Mouse (Mus musculus): ENCODE measurements at regions not wholly inside any gene's neighbourhood (a gene's known extent, or its start where the extent isn't known, plus 50 kb on each side); places are given as distances from the start of the nearest gene placed in this dataset.

DNA sequence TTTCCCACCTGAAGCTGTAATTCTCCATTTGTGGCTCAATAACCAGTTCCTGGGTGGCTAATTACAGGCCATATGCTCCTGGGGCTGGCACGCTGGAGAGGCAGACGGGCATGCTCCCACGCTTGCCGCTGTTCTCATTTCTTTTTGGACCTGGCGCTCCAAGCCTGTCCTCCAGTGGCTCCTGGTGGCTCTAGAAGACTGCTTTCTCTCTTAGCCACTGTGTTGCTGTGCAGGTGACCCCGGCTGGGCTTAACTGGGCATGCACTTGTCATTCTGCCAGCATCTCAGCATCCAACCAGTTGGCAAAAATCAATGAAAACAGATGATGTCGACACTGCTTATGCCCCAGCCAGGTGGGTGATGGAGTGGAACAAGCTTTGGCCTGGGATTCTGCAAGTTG is 1944.6 kb upstream of the Lrrc6 start:
- no peak for TF ChIP-seq REST (IDR thresholded peaks at IDR 0.05; ENCODE audit: insufficient read depth, insufficient read length)
- no peak for TF ChIP-seq MYOG (IDR thresholded peaks at IDR 0.05; ENCODE audit: control insufficient read depth in 1 of 3, insufficient read depth in 1 of 3, insufficient read length in 2 of 3, low read depth in 2 of 3)
- TF ChIP-seq TCF3 (IDR thresholded peaks at IDR 0.05; ENCODE audit: insufficient read length, low read depth): no peak
- TF ChIP-seq USF1 (IDR thresholded peaks at IDR 0.05; ENCODE audit: low read depth): no peak
- TF ChIP-seq MAX (IDR thresholded peaks at IDR 0.05; ENCODE audit: low read depth): no peak
- TF ChIP-seq POLR2A (IDR thresholded peaks at IDR 0.05; ENCODE audit: insufficient read length, low read depth): no peak
- no peak for TF ChIP-seq TCF12 (IDR thresholded peaks at IDR 0.05; ENCODE audit: insufficient read depth, poor library complexity, severe bottlenecking)
- TF ChIP-seq E2F4 (IDR thresholded peaks at IDR 0.05; ENCODE audit: insufficient read depth): no peak
- TF ChIP-seq POLR2AphosphoS2 (IDR thresholded peaks at IDR 0.05; ENCODE audit: insufficient read length, low read depth): no peak
- TF ChIP-seq SRF (IDR thresholded peaks at IDR 0.05; ENCODE audit: control insufficient read depth, insufficient read length, low read depth): no peak
- TF ChIP-seq CEBPB (IDR thresholded peaks at IDR 0.05; ENCODE audit: insufficient read depth, poor library complexity, severe bottlenecking): no peak
- no peak for TF ChIP-seq MYOD1 (IDR thresholded peaks at IDR 0.05; ENCODE audit: control insufficient read depth in 1 of 3, insufficient read length in 2 of 3, low read depth in 2 of 3)
